ENCODE assay signal across 8 mouse cellular contexts in genomic region chr12:21543153-21543894, GRCm38 (mm10).
DNase-seq lines count a peak whose midpoint lies in the region; ATAC-seq and TF ChIP-seq lines count a peak whose summit lies in the region.
"Not testable (repeated sequence)": the region's sequence is repeated elsewhere in the genome, so short reads cannot be mapped to it uniquely, and the experiment has no call there.

No protein-coding gene starts in this region.

- not testable (repeated sequence) for TF ChIP-seq EP300 in heart, postnatal 0 days (IDR thresholded peaks at IDR 0.05; ENCODE audit: low read depth)

- H3K4me2 ChIP-seq in forebrain, embryonic 12.5 days, result peak overlapping the region; percentile 61
- H3K4me2 ChIP-seq in heart, postnatal 0 days (ENCODE audit: low read depth, low read length), result peak overlapping the region; percentile 62
- peak overlapping the region; percentile 57 for H3K4me2 ChIP-seq in liver, embryonic 15.5 days
- H3K4me2 ChIP-seq in stomach, embryonic 15.5 days, result peak overlapping the region; percentile 72

- H3K4me1 ChIP-seq in E14TG2a.4 (replicated peaks; ENCODE audit: low read depth, low read length); forebrain, embryonic 12.5 days; heart, postnatal 0 days (ENCODE audit: control insufficient read depth, insufficient read depth); liver, embryonic 15.5 days (replicated peaks); stomach, embryonic 15.5 days: not testable (repeated sequence)

- H3K27ac ChIP-seq in forebrain, embryonic 12.5 days; heart, postnatal 0 days (ENCODE audit: low read depth); liver, embryonic 15.5 days (replicated peaks): not testable (repeated sequence)
- H3K27ac ChIP-seq in stomach, embryonic 15.5 days, result peak overlapping the region; percentile 4; the same call in 1 of the 2 replicates

- peak; percentile 64 for DNase-seq in c-Kit-positive CD71-positive TER-119-positive erythroid progenitor cells, embryonic 14.5 days (ENCODE audit: low spot score)
- peak; percentile 20 for DNase-seq in heart, postnatal 0 days (ENCODE audit: low spot score)
- DNase-seq in kidney, postnatal 36 days, result peak; percentile 60 to 86
- peak; percentile 56 for DNase-seq in neural tube, embryonic 10.5 days (ENCODE audit: extremely low spot score, low spot score)

- H3K36me3 ChIP-seq in E14TG2a.4 (ENCODE audit: insufficient read depth, low read length); forebrain, embryonic 12.5 days (replicated peaks); heart, postnatal 0 days (replicated peaks; ENCODE audit: control insufficient read depth, insufficient read depth, low read length); liver, embryonic 15.5 days (replicated peaks); stomach, embryonic 15.5 days: not testable (repeated sequence)

- H3K9ac ChIP-seq in forebrain, embryonic 12.5 days, result peak overlapping the region; percentile 55
- H3K9ac ChIP-seq in heart, postnatal 0 days (replicated peaks; ENCODE audit: low read depth, low read length), result peak overlapping the region; percentile 43; the same call in 1 of the 2 replicates
- not testable (repeated sequence) for H3K9ac ChIP-seq in liver, embryonic 15.5 days
- H3K9ac ChIP-seq in stomach, embryonic 15.5 days, result peak overlapping the region; percentile 12; the same call in 1 of the 2 replicates

- 4% methylated on average over 34 of the region's 34 CpGs for WGBS in forebrain, embryonic 12.5 days
- 1% methylated on average over 34 of the region's 34 CpGs for WGBS in heart, postnatal 0 days
- 3% methylated on average over 34 of the region's 34 CpGs for WGBS in liver, embryonic 15.5 days (ENCODE audit: insufficient replicate concordance)
- 2% methylated on average over 34 of the region's 34 CpGs for WGBS in stomach, embryonic 15.5 days

- H3K9me3 ChIP-seq in E14TG2a.4 (ENCODE audit: low read length); forebrain, embryonic 12.5 days; heart, postnatal 0 days (replicated peaks; ENCODE audit: control insufficient read depth, low read length); liver, embryonic 15.5 days (replicated peaks); stomach, embryonic 15.5 days: not testable (repeated sequence)

- not testable (repeated sequence) for TF ChIP-seq CTCF in E14TG2a.4 (conservative IDR thresholded peaks at IDR 0.05; ENCODE audit: low read length); heart, postnatal 0 days (IDR thresholded peaks at IDR 0.05; ENCODE audit: low read depth)

- peak; percentile 64; the same call in 1 of the 2 replicates for ATAC-seq in forebrain, embryonic 12.5 days (ENCODE audit: low FRiP score)
- ATAC-seq in heart, postnatal 0 days (ENCODE audit: insufficient read depth, low read depth), result peak; percentile 95
- ATAC-seq in liver, embryonic 15.5 days (ENCODE audit: insufficient read depth), result not testable (repeated sequence)
- peak; percentile 72 for ATAC-seq in stomach, embryonic 15.5 days (ENCODE audit: insufficient read depth, low FRiP score, low read depth)

- H3K27me3 ChIP-seq in E14TG2a.4 (ENCODE audit: insufficient read depth, low read length); forebrain, embryonic 12.5 days; heart, postnatal 0 days (ENCODE audit: control insufficient read depth, insufficient read depth, low read length); liver, embryonic 15.5 days; stomach, embryonic 15.5 days (replicated peaks): not testable (repeated sequence)

- peak overlapping the region; percentile 88 for H3K4me3 ChIP-seq in E14TG2a.4 (replicated peaks; ENCODE audit: low read length)
- peak overlapping the region; percentile 50 for H3K4me3 ChIP-seq in forebrain, embryonic 12.5 days (replicated peaks)
- H3K4me3 ChIP-seq in heart, postnatal 0 days (ENCODE audit: low read depth, low read length), result peak overlapping the region; percentile 67
- peak overlapping the region; percentile 55 for H3K4me3 ChIP-seq in liver, embryonic 15.5 days (replicated peaks)
- H3K4me3 ChIP-seq in stomach, embryonic 15.5 days (replicated peaks), result peak overlapping the region; percentile 59

Comparison
In these comparisons a context has a peak if more than half of its experiments do, and no peak if none do; other contexts are left out.
1. DNase-seq: peak in every context shown above with its lines; median percentile 73 in kidney, postnatal 36 days; 64 in c-Kit-positive CD71-positive TER-119-positive erythroid progenitor cells, embryonic 14.5 days; 56 in neural tube, embryonic 10.5 days; 20 in heart, postnatal 0 days.